Mouse (Mus musculus) intestine, embryonic 16.5 days (tissue): ENCODE measurements around the gene Il17ra. TPM values are rescaled to one million over a fixed set of nuclear protein-coding genes. Genes with fewer than 3 reads are reported as not detected.

Source experiments
- ATAC-seq: fragments of 200-750 bp; cut with Nextera tagmentation; 2 replicates; pipeline ENCODE4 v1.8.0; 2017; ENCODE audit warnings: moderate TSS enrichment, moderate library complexity
- H3K27ac ChIP-seq: fragments of 300-500 bp; sonication (generic); 2 replicates; pipeline ENCODE4 v1.5.1; 2014; ENCODE audit warnings: mild to moderate bottlenecking, low read length
- H3K27me3 ChIP-seq: fragments of 300-500 bp; sonication (generic); replicated peaks from 2 replicates; pipeline ENCODE4 v1.6.1; 2014; ENCODE audit warnings: low read length, control low read depth, mixed read lengths; ENCODE audit not compliant: control insufficient read depth, insufficient read depth
- H3K36me3 ChIP-seq: fragments of 300-500 bp; sonication (generic); 2 replicates; pipeline ENCODE4 v1.6.1; 2014; ENCODE audit warnings: low read length, control low read depth; ENCODE audit not compliant: control insufficient read depth, insufficient read depth
- H3K4me1 ChIP-seq: fragments of 300-500 bp; sonication (generic); 2 replicates; pipeline ENCODE4 v1.6.1; 2014; ENCODE audit warnings: low read length, control low read depth, mixed read lengths; ENCODE audit not compliant: control insufficient read depth, insufficient read depth
- H3K4me2 ChIP-seq: fragments of 300-500 bp; sonication (generic); 2 replicates; pipeline ENCODE4 v1.6.1; 2014; ENCODE audit warnings: low read depth, low read length, control low read depth
- H3K4me3 ChIP-seq: fragments of 300-500 bp; sonication (generic); 2 replicates; pipeline ENCODE4 v1.5.1; 2014; ENCODE audit warnings: mild to moderate bottlenecking, low read length
- H3K9ac ChIP-seq: fragments of 300-500 bp; sonication (generic); 2 replicates; pipeline ENCODE4 v1.6.1; 2014; ENCODE audit warnings: low read depth, low read length
- H3K9me3 ChIP-seq: fragments of 300-500 bp; sonication (generic); 2 replicates; pipeline ENCODE4 v1.6.1; 2016; ENCODE audit warnings: low read length, control low read depth; ENCODE audit not compliant: control insufficient read depth
- WGBS: fragments of 180-500 bp; shearing (Covaris S2); extraction: QIAGEN DNeasy Blood & Tissue Kit; methylation state at CpG from one replicate; pipeline ENCODE4 v1.1.7; 2014; 5-methylcytosine and 5-hydroxymethylcytosine counted together
- polyA plus RNA-seq: library from polyadenylated mRNA; unstranded; fragments of >200 nt; fragmentation: Nextera tagmentation; extraction: Ambion mirVana; gene quantifications from 2 replicates; pipeline ENCODE4 v1.2.1, GENCODE M21; 2015

The Il17ra gene
- polyA plus RNA-seq, 1 experiment from 2014 or later = 6.9 TPM

DNA sequence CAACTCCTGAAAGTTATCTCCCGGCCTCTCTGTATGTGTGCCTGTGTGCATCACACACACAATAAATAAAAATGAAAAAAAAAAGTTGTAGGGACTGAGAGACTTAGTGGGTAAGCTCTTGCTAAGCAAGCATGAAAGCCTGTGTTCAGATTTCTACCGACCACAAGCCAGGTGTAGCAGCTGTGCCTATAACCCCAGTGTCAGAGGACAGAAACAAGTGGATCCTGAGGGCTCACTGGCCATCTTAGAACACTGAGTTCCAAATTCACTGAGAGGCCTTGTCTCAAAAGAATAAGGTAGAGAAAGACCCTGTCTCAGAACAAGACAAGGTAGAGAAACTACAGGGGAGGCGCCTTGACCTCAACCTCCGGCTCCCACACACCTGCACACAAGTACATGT lies 5.2 kb downstream of the Il17ra start:
- Histone ChIP-seq H3K27ac (no peak overlapping the region), H3K27me3 (peaks cover 7% of the 10 kb centered on the region; the same call in 1 of the 2 replicates), H3K4me3 (no peak overlapping the region), H3K9ac (no peak overlapping the region), H3K9me3 (no peaks in the 10 kb centered on the region), H3K4me2 (no peak overlapping the region), H3K4me1 (peaks cover 10% of the 10 kb centered on the region), H3K36me3 (no peaks in the 10 kb centered on the region)
- ATAC-seq = no peak
- WGBS = 91% methylated on average over 4 of the region's 4 CpGs

DNA sequence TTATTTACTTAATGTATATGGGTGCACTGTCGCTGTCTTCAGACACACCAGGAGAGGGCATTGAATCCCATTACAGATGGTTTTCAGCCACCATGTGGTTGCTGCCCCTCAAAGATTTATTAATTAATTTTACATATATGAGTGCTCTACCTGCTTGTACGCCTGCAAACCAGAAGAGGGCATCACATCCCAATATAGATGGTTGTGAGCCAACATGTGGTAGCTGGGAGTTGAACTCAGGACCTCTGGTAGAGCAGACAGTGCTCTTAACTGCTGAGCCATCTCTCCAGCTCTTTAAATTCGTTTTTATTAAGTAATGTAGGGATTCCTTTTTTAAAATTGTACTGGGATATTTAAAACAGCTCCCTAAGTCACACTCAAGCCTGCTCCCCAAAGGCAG lies 6.2 kb downstream of the Il17ra start:
- H3K4me3 ChIP-seq = no peak overlapping the region
- 61% methylated on average over 3 of the region's 3 CpGs for WGBS

GRCm38 (mm10) chr6:120469770-120470169 lies 6.7 kb downstream of the Il17ra start:
- Histone ChIP-seq H3K36me3 (no peaks in the 10 kb centered on the region), H3K4me2 (no peak overlapping the region), H3K9ac (no peak overlapping the region), H3K4me1 (no peaks in the 10 kb centered on the region), H3K27ac (no peak overlapping the region), H3K9me3 (no peaks in the 10 kb centered on the region), H3K27me3 (no peaks in the 10 kb centered on the region), H3K4me3 (no peak overlapping the region)
- ATAC-seq = no peak

More for the DNA sequence above, 6.2 kb downstream of the Il17ra start:
- Histone ChIP-seq H3K27me3 (no peaks in the 10 kb centered on the region), H3K9me3 (no peaks in the 10 kb centered on the region), H3K4me2 (no peak overlapping the region), H3K36me3 (no peaks in the 10 kb centered on the region), H3K4me1 (peaks cover under 1% of the 10 kb centered on the region), H3K9ac (no peak overlapping the region), H3K27ac (no peak overlapping the region)
- no peak for ATAC-seq

GRCm38 (mm10) chr6:120470666-120471065 lies 7.6 kb downstream of the Il17ra start:
- H3K4me1 ChIP-seq = no peaks in the 10 kb centered on the region; the same call in 1 of the 2 replicates
- no peak overlapping the region for H3K9ac ChIP-seq
- no peak overlapping the region for H3K27ac ChIP-seq
- no peaks in the 10 kb centered on the region for H3K36me3 ChIP-seq
- no peak for ATAC-seq
- H3K4me2 ChIP-seq = no peak overlapping the region
- H3K9me3 ChIP-seq = no peaks in the 10 kb centered on the region
- WGBS = 69% methylated on average over 1 of the region's 1 CpGs
- H3K27me3 ChIP-seq = no peaks in the 10 kb centered on the region
- H3K4me3 ChIP-seq = no peak overlapping the region

GRCm38 (mm10) chr6:120471991-120472441 lies 9.0 kb downstream of the Il17ra start:
- no peak overlapping the region for H3K4me3 ChIP-seq
- ATAC-seq = no peak
- H3K27ac ChIP-seq = no peak overlapping the region
- WGBS = 35% methylated on average over 5 of the region's 5 CpGs
- H3K36me3 ChIP-seq = no peaks in the 10 kb centered on the region
- H3K27me3 ChIP-seq = no peaks in the 10 kb centered on the region
- H3K4me1 ChIP-seq = no peaks in the 10 kb centered on the region; the same call in 1 of the 2 replicates
- no peak overlapping the region for H3K9ac ChIP-seq
- H3K9me3 ChIP-seq = no peaks in the 10 kb centered on the region
- H3K4me2 ChIP-seq = no peak overlapping the region

DNA sequence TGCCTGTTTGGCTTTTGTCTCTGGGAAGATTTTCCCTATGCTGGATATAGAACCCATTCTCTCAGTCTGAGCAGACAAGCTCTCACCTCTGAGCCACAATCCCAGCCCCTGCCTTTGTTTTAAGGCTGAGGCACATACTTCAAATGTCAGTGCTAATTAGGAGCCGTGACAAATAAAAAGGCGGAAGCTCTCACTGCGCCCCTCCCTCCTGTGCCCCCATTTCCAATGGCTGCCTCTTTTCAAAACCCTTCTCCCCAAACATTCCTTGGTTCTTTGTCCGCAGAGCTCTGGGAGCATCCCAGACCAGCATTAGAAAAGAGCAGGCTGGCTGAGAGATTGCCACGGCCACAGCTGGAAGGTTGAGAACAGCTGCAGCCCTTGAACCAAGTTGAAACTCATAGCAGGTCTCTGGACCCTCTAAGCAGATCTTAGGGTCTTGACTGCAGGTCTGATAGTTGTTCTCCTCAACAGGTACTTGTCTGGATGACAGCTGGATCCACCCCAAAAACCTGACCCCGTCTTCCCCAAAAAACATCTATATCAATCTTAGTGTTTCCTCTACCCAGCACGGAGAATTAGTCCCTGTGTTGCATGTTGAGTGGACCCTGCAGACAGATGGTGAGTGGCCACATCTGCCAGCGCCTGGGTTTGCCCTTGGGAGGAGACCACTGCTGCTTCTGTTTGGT lies 9.6 kb downstream of the Il17ra start:
- Histone ChIP-seq H3K27ac (no peak overlapping the region), H3K4me3 (no peak overlapping the region), H3K9ac (no peak overlapping the region), H3K27me3 (no peaks in the 10 kb centered on the region), H3K9me3 (no peaks in the 10 kb centered on the region), H3K4me2 (no peak overlapping the region), H3K36me3 (no peaks in the 10 kb centered on the region), H3K4me1 (no peaks in the 10 kb centered on the region; the same call in 1 of the 2 replicates)
- 42% methylated on average over 8 of the region's 8 CpGs for WGBS
- ATAC-seq = no peak

- H3K9me3 ChIP-seq = no peaks in the 10 kb centered on the region
- no peaks in the 10 kb centered on the region; the same call in 1 of the 2 replicates for H3K4me1 ChIP-seq
- no peak overlapping the region for H3K4me2 ChIP-seq
- no peak overlapping the region for H3K4me3 ChIP-seq
- peak; percentile 53; the same call in 1 of the 2 replicates for ATAC-seq
- 54% methylated on average over 5 of the region's 5 CpGs for whole genome bisulfite sequencing
- no peak overlapping the region for H3K9ac ChIP-seq
- no peaks in the 10 kb centered on the region for H3K27me3 ChIP-seq
- H3K36me3 ChIP-seq = no peaks in the 10 kb centered on the region
- H3K27ac ChIP-seq = no peak overlapping the region
Measured at GRCm38 (mm10) chr6:120473427-120473826, 10.4 kb downstream of the Il17ra start.

DNA sequence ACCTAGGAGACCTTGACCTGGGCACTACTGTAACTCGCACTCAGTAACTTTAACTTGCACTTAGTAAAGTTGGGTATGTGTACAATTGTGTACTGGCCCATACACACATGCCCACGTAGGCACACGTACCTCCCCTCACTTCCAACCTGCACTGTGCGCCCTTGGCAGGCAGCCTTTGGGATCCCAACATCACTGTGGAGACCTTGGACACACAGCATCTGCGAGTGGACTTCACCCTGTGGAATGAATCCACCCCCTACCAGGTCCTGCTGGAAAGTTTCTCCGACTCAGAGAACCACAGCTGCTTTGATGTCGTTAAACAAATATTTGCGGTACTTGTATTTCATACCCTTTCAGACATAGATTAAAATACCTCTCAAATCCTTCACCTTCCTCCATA lies 12.2 kb downstream of the Il17ra start:
- no peaks in the 10 kb centered on the region; the same call in 1 of the 2 replicates for H3K4me1 ChIP-seq
- ATAC-seq = peak; percentile 70
- WGBS = 61% methylated on average over 8 of the region's 8 CpGs

GRCm38 (mm10) chr6:120479302-120479701 lies 16.3 kb downstream of the Il17ra start:
- H3K4me3 ChIP-seq = no peak overlapping the region
- no peak overlapping the region for H3K9ac ChIP-seq
- no peaks in the 10 kb centered on the region for H3K9me3 ChIP-seq
- H3K27ac ChIP-seq = no peak overlapping the region
- H3K4me1 ChIP-seq = no peaks in the 10 kb centered on the region; the same call in 1 of the 2 replicates
- H3K36me3 ChIP-seq = no peaks in the 10 kb centered on the region
- no peak overlapping the region for H3K4me2 ChIP-seq
- WGBS = 69% methylated on average over 2 of the region's 2 CpGs
- ATAC-seq = no peak
- no peaks in the 10 kb centered on the region for H3K27me3 ChIP-seq

More for the DNA sequence above, 12.2 kb downstream of the Il17ra start:
- Histone ChIP-seq H3K9ac (no peak overlapping the region), H3K4me2 (no peak overlapping the region), H3K4me3 (no peak overlapping the region), H3K36me3 (no peaks in the 10 kb centered on the region), H3K27me3 (no peaks in the 10 kb centered on the region), H3K9me3 (no peaks in the 10 kb centered on the region), H3K27ac (no peak overlapping the region)

DNA sequence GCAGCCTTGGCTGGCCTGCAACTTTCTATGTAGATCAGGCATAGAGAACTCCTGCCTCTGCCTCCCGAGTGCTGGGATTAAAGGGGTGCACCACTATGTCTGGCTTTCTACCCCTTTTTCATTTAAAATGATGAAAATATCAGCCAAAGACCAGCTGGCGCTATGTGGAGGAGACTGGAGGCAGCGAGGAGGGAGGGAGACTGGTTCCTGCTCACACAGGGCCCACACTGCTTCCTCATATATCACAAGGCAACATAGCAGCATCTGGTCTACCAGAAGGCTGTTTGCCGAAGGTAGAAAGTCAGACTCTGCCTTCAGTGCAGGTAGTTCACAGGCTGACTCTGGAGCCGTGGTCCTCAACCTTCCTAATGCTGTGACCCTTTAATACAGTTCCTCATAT lies 17.3 kb downstream of the Il17ra start:
- no peak overlapping the region for H3K4me2 ChIP-seq
- no peaks in the 10 kb centered on the region for H3K9me3 ChIP-seq
- no peak overlapping the region for H3K4me3 ChIP-seq
- no peaks in the 10 kb centered on the region for H3K27me3 ChIP-seq
- 89% methylated on average over 5 of the region's 5 CpGs for WGBS
- no peak overlapping the region for H3K27ac ChIP-seq
- ATAC-seq = no peak
- H3K36me3 ChIP-seq = no peaks in the 10 kb centered on the region
- no peaks in the 10 kb centered on the region for H3K4me1 ChIP-seq
- no peak overlapping the region for H3K9ac ChIP-seq
